Mouse (Mus musculus) ES-E14 (cell line): ENCODE results near the gene Map3k15. TPM values are rescaled to one million over a fixed set of nuclear protein-coding genes. Genes with fewer than 3 reads are reported as not detected.

Experiments
- DNase-seq: peaks from one replicate; pipeline ENCODE4 v3.0.0-alpha.2; 2013; ENCODE audit warnings: low read depth, low spot score
- H3K27ac ChIP-seq: 2 replicates; pipeline ENCODE4 v1.5.1; 2012; ENCODE audit warnings: low read depth, mild to moderate bottlenecking, low read length, moderate library complexity, mixed read lengths; ENCODE audit not compliant: poor library complexity, insufficient read depth, severe bottlenecking
- H3K36me3 ChIP-seq: 2 replicates; pipeline ENCODE4 v1.6.1; 2012; ENCODE audit warnings: mild to moderate bottlenecking, low read length, moderate library complexity, mixed read lengths; ENCODE audit not compliant: control insufficient read depth, poor library complexity, insufficient read depth, severe bottlenecking
- H3K4me1 ChIP-seq, 2 experiments: fragments of 150-350 bp in 1 of 2; sonication (generic) in 1 of 2; 2 replicates each; pipeline ENCODE4 v1.6.1; 2012; ENCODE audit warnings: low read length in 2 of 2, mild to moderate bottlenecking in 1 of 2, mixed read lengths in 1 of 2; ENCODE audit not compliant: control insufficient read depth in 2 of 2, insufficient read depth in 2 of 2, poor library complexity in 1 of 2
- H3K4me3 ChIP-seq, 2 experiments: fragments of 150-350 bp in 1 of 2; sonication (generic) in 1 of 2; 2 replicates each; pipeline ENCODE4 v1.5.1; 2012; ENCODE audit warnings: low read length in 2 of 2, low read depth in 1 of 2, mild to moderate bottlenecking in 1 of 2, mixed read lengths in 1 of 2; ENCODE audit not compliant: insufficient read depth in 1 of 2, poor library complexity in 1 of 2, severe bottlenecking in 1 of 2
- H3K9ac ChIP-seq: 2 replicates; pipeline ENCODE4 v1.6.1; 2012; ENCODE audit warnings: low read depth, mild to moderate bottlenecking, low read length, mixed read lengths; ENCODE audit not compliant: poor library complexity, insufficient read depth, severe bottlenecking
- H3K9me3 ChIP-seq: fragments of 150-350 bp; sonication (generic); 2 replicates; pipeline ENCODE4 v1.6.1; 2012; ENCODE audit warnings: low read depth, mild to moderate bottlenecking, low read length; ENCODE audit not compliant: control insufficient read depth, insufficient read depth
- CHD2 ChIP-seq: IDR thresholded peaks from 2 replicates; pipeline ENCODE4 v1.6.1; 2014; ENCODE audit warnings: mild to moderate bottlenecking, low read depth, low read length, inconsistent platforms
- HCFC1 ChIP-seq: IDR thresholded peaks from 2 replicates; pipeline ENCODE4 v1.6.1; 2012; ENCODE audit warnings: low read length, inconsistent platforms, borderline replicate concordance; ENCODE audit not compliant: insufficient read depth
- MAFK ChIP-seq: IDR thresholded peaks from 2 replicates; pipeline ENCODE4 v1.6.1; 2014; ENCODE audit warnings: mild to moderate bottlenecking, low read depth, low read length, inconsistent platforms; ENCODE audit not compliant: insufficient read depth
- ZC3H11A ChIP-seq: IDR thresholded peaks from 2 replicates; pipeline ENCODE4 v1.6.1; 2012; ENCODE audit warnings: low read depth, mild to moderate bottlenecking, inconsistent platforms, low read length, borderline replicate concordance
- ZNF384 ChIP-seq: IDR thresholded peaks from 2 replicates; pipeline ENCODE4 v1.6.1; 2012; ENCODE audit warnings: low read depth, low read length, inconsistent platforms
- in situ Hi-C, 2 experiments: fragments of 600-800 bp; cut with MboI; formaldehyde crosslinking; loops; one replicate each; pipeline ENCODE4 v1.15.1; 2025; ENCODE audit warnings: low sequenced_read_pairs in 2 of 2, inconsistent platforms in 1 of 2; ENCODE audit not compliant: unreplicated experiment in 2 of 2
- total RNA-seq: library from RNA; depleted of rRNA; stranded (reverse); fragments of 300-350 nt; gene quantifications from 2 replicates; pipeline ENCODE4 v1.2.3, GENCODE M21; 2012; rRNA removed

The Map3k15 gene
- total RNA-seq, 1 experiment, result 6.0 TPM

DNA sequence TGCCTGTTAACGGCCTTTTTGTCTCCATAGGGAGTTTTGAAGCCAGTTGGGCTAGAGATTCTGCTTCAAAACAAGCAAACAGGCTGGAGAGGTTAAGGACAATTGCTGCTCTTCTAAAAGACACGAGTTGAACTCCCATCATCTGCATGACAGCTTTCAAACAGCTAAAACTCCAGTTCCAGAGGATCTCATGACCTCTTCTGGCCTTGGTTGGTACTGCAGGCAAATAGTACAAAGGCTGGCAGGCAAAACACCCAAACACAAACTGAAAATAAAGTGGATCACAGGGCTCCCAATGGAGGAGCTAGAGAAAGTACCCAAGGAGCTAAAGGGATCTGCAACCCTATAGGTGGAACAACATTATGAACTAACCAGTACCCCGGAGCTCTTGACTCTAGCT, 181.9 kb downstream of the Map3k15 start:
- Histone ChIP-seq H3K36me3 (no peaks in the 10 kb centered on the region), H3K9me3 (no peaks in the 10 kb centered on the region), H3K4me1 (no peaks in the 10 kb centered on the region), H3K4me3 (no peak overlapping the region), H3K27ac (no peak overlapping the region), H3K9ac (no peak overlapping the region)
- in situ Hi-C loops, result no loop called here
- peak; percentile 40 for DNase-seq
- TF ChIP-seq ZNF384, result no peak
- TF ChIP-seq ZC3H11A, result peak; percentile 55
- no peak for TF ChIP-seq CHD2
- no peak for TF ChIP-seq HCFC1
- TF ChIP-seq MAFK, result no peak

Other genes starting within 250 kb of the Map3k15 start
- 159 and 160 TPM in 2 replicates for gene Pdha1, start 150.0 kb downstream of the Map3k15 start, total RNA-seq